Mouse (Mus musculus) G1E (cell line): ENCODE data around the gene Prss29.

Source experiments
- CTCF ChIP-seq: IDR thresholded peaks from 2 replicates; pipeline ENCODE4 v1.5.1; 2012; ENCODE audit warnings: low read depth, low read length, inconsistent platforms, mixed read lengths
- POLR2AphosphoS5 ChIP-seq: IDR thresholded peaks from 2 replicates; pipeline ENCODE4 v1.6.1; 2012; ENCODE audit warnings: low read depth, low read length, inconsistent platforms; ENCODE audit not compliant: insufficient replicate concordance
- TAL1 ChIP-seq: conservative IDR thresholded peaks from 2 replicates; pipeline ENCODE4 v1.6.1; 2012; ENCODE audit warnings: low read depth, low read length, inconsistent platforms, mixed read lengths

DNA sequence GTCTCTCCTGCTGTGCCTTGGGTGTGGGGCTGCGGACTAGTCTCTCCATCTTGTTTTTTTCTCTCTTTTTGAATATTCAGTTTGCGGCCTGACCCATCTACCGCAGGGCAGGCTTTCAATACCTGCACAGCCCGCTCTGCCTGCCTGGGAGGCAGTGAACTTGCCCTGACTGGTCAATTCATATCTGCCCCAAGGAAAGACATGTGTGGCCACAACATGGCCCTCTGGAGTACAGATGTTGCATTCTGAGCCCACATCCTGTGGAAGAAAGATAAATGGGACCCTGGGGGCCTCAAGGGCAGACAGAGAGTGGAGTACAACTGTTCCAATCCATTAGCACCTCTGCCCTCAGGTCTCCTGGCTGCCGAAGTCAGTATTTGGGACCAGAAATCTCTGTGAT lies 20.4 kb upstream of the Prss29 start, which contains the start of gene Prss34:
- TF ChIP-seq CTCF (no peak), POLR2AphosphoS5 (no peak), TAL1 (no peak)
